Mouse (Mus musculus) G1E (cell line): ENCODE results near the gene Zkscan6. TPM values are rescaled to one million over a fixed set of nuclear protein-coding genes. Genes with fewer than 3 reads are reported as not detected.
A peak's percentile ranks its signal among the peaks of the same experiment; 100 is the strongest.

Experiments
- ATAC-seq: 2 replicates; pipeline ENCODE4 v1.8.0; 2016; ENCODE audit warnings: mild to moderate bottlenecking; ENCODE audit not compliant: insufficient number of reproducible peaks, poor library complexity, low FRiP score, severe bottlenecking; ENCODE audit errors: extremely low read depth
- DNase-seq: peaks from one replicate; pipeline ENCODE4 v3.0.0; 2012; ENCODE audit warnings: low spot score
- H3K27me3 ChIP-seq: 2 replicates; pipeline ENCODE4 v1.6.1; 2012; ENCODE audit warnings: mild to moderate bottlenecking, low read length, inconsistent platforms; ENCODE audit not compliant: insufficient read depth
- H3K36me3 ChIP-seq: replicated peaks from 2 replicates; pipeline ENCODE3; 2012; ENCODE audit warnings: mild to moderate bottlenecking, inconsistent platforms
- H3K4me1 ChIP-seq: 2 replicates; pipeline ENCODE4 v1.6.1; 2012; ENCODE audit warnings: low read depth, low read length, inconsistent platforms, mixed read lengths; ENCODE audit not compliant: insufficient read depth
- H3K4me3 ChIP-seq: 2 replicates; pipeline ENCODE4 v1.5.1; 2012; ENCODE audit warnings: low read depth, mild to moderate bottlenecking, inconsistent platforms, low read length, moderate library complexity, mixed read lengths
- H3K9me3 ChIP-seq: replicated peaks from 2 replicates; pipeline ENCODE4 v1.6.1; 2012; ENCODE audit warnings: inconsistent platforms
- CTCF ChIP-seq: IDR thresholded peaks from 2 replicates; pipeline ENCODE4 v1.5.1; 2012; ENCODE audit warnings: low read depth, low read length, inconsistent platforms, mixed read lengths
- GATA1 ChIP-seq: IDR thresholded peaks from 2 replicates; pipeline ENCODE4 v1.6.1; 2012; ENCODE audit warnings: borderline replicate concordance, low read length, inconsistent platforms, mixed read lengths
- GATA2 ChIP-seq: IDR thresholded peaks from 2 replicates; pipeline ENCODE4 v1.6.1; 2012; ENCODE audit warnings: low read depth, low read length, inconsistent platforms, borderline replicate concordance
- POLR2AphosphoS5 ChIP-seq: IDR thresholded peaks from 2 replicates; pipeline ENCODE4 v1.6.1; 2012; ENCODE audit warnings: low read depth, low read length, inconsistent platforms; ENCODE audit not compliant: insufficient replicate concordance
- TAL1 ChIP-seq: conservative IDR thresholded peaks from 2 replicates; pipeline ENCODE4 v1.6.1; 2012; ENCODE audit warnings: low read depth, low read length, inconsistent platforms, mixed read lengths
- polyA plus RNA-seq: library from polyadenylated mRNA; stranded (reverse); fragments of >175 nt; gene quantifications from 2 replicates; pipeline ENCODE4 v1.2.3, GENCODE M21; 2012
- total RNA-seq, 2 experiments: library from RNA; stranded (forward) in 1 of 2; stranded (reverse) in 1 of 2; fragments of 200-1000 nt in 1 of 2; fragments of >200 nt in 1 of 2; fragmentation: Nextera tagmentation in 1 of 2; gene quantifications; 2 replicates each; pipeline ENCODE4 v1.2.3; 2014 to 2017

Gene Zkscan6
- total and polyA plus RNA-seq, 3 experiments = 2.8 to 26.8 (median 5.4) TPM

DNA sequence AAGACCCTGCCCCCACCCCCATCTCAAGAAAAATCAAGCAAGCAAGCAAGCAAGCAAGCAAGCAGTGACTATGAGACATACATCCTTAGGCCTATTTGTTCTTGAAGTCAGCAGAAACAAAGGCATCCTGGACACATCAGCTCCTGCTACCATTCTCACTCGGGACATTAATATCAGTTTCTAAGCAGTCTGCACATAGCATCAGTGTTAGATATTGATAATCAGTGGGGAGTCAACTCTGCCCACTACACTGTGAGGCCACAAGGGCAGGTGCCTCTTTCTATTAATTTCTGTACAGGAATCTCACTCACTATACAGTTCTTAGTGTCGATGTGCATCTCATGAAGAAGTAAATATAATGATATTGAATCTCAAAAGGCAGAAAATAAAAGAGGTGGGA is 33.4 kb upstream of the Zkscan6 start:
- TF ChIP-seq CTCF (no peak), GATA1 (no peak), GATA2 (no peak), POLR2AphosphoS5 (no peak), TAL1 (no peak)
- no peaks in the 10 kb centered on the region for H3K9me3 ChIP-seq
- H3K36me3 ChIP-seq = peaks cover 38% of the 10 kb centered on the region
- no peak for DNase-seq
- no peak overlapping the region for H3K4me3 ChIP-seq
- no peak for ATAC-seq
- no peaks in the 10 kb centered on the region for H3K27me3 ChIP-seq
- peaks cover 42% of the 10 kb centered on the region for H3K4me1 ChIP-seq

GRCm38 (mm10) chr11:65773946-65774656 is 32.9 kb upstream of the Zkscan6 start:
- TF ChIP-seq POLR2AphosphoS5 = no peak
- TF ChIP-seq TAL1 = no peak
- no peak for TF ChIP-seq CTCF
- no peak for TF ChIP-seq GATA2
- TF ChIP-seq GATA1 = no peak
- Histone ChIP-seq H3K4me3 (no peak overlapping the region), H3K27me3 (no peaks in the 10 kb centered on the region), H3K36me3 (peaks cover 39% of the 10 kb centered on the region), H3K4me1 (peaks cover 42% of the 10 kb centered on the region), H3K9me3 (no peaks in the 10 kb centered on the region)
- DNase-seq (no peak), ATAC-seq (peak; percentile 8; the same call in 1 of the 2 replicates)

GRCm38 (mm10) chr11:65776906-65777611 is 29.9 kb upstream of the Zkscan6 start:
- TF ChIP-seq TAL1 = no peak
- TF ChIP-seq CTCF = no peak
- TF ChIP-seq GATA1 = no peak
- TF ChIP-seq POLR2AphosphoS5 = no peak
- TF ChIP-seq GATA2 = no peak
- Histone ChIP-seq H3K9me3 (no peaks in the 10 kb centered on the region), H3K36me3 (peaks cover 59% of the 10 kb centered on the region), H3K4me3 (no peak overlapping the region), H3K27me3 (no peaks in the 10 kb centered on the region), H3K4me1 (peaks cover 41% of the 10 kb centered on the region)
- no peak for ATAC-seq
- DNase-seq = no peak

DNA sequence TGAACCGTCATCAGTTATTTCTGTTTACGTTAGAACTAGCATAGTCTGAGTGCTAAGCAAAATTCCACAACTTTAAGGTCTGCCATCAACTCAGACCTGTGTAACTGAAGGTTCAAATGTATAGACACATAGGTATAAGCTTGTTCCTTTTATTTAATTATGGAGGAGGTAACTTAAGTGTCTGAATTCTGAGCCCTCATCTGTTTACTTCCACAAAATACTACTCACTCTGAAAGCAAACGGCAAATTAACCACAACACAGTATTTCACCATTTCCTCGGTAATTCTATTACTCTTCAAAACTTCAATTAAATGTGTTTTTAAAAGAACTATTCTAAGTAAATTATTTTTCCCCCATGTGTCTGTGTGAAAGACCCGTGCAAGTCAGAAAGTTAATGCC is 29.2 kb upstream of the Zkscan6 start:
- Histone ChIP-seq H3K4me1 (peaks cover 39% of the 10 kb centered on the region), H3K36me3 (peaks cover 59% of the 10 kb centered on the region)
- no peak for ATAC-seq

GRCm38 (mm10) chr11:65779066-65779465 is 27.9 kb upstream of the Zkscan6 start:
- ATAC-seq = no peak
- Histone ChIP-seq H3K36me3 (peaks cover 55% of the 10 kb centered on the region), H3K27me3 (no peaks in the 10 kb centered on the region), H3K4me1 (peaks cover 34% of the 10 kb centered on the region), H3K4me3 (no peak overlapping the region), H3K9me3 (no peaks in the 10 kb centered on the region)
- DNase-seq = no peak
- TF ChIP-seq TAL1 (no peak), GATA2 (no peak), GATA1 (no peak), CTCF (no peak), POLR2AphosphoS5 (no peak)

More for the DNA sequence above, 29.2 kb upstream of the Zkscan6 start:
- Histone ChIP-seq H3K4me3 (no peak overlapping the region), H3K9me3 (no peaks in the 10 kb centered on the region), H3K27me3 (no peaks in the 10 kb centered on the region)
- DNase-seq = no peak
- TF ChIP-seq POLR2AphosphoS5 (no peak), GATA2 (no peak), TAL1 (no peak), GATA1 (no peak), CTCF (no peak)

DNA sequence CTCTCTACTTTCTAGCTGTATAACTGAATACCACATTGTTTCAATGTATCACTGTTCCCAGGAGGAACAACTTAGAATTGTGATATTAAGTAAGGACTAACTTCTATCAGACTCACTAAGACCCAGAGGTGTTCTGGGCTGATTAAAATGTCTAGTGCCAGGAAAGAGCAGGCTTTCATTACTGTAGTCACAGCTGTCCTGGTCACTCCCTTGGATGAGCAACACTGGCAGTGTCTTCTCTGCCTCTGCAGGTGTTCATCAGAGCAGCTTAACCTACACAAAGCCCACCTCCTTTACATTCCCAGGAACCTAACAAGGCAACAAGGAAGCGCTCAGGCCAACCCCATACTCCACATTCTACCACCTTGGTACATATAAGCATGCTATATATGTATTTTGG is 27.4 kb upstream of the Zkscan6 start:
- Histone ChIP-seq H3K4me1 (peaks cover 35% of the 10 kb centered on the region), H3K9me3 (no peaks in the 10 kb centered on the region), H3K27me3 (no peaks in the 10 kb centered on the region), H3K4me3 (no peak overlapping the region), H3K36me3 (peaks cover 55% of the 10 kb centered on the region)
- ATAC-seq (no peak), DNase-seq (no peak)
- TF ChIP-seq CTCF (no peak), POLR2AphosphoS5 (no peak)
